13 mouse cellular contexts compared by ENCODE assay signal in the genomic region with DNA sequence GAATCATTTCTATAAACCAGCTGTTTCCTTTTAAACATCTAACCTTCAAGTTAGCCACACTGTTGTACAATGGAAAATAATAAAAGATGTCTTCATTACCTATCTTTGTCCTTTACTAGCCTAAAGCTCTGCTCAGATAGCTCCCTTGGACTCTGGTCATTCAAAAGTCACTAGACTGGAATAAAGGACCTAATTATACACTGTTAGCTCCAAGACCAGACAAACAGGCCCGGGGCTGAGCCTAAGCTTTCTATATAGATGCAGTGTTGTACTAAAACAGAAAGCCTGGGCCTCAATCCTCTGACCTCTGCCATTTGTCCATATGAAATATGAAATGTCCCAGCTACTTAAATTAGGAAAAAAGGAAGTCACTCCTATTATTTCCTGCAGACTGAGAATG.
"Had no signal": no experiment of that assay in that cellular context is flagged by ENCODE, and none has a peak within 500 bp of the region (broad histone marks: within the 10 kb centered on the region; RNA-seq: fewer than 3 reads in every experiment).

No protein-coding gene starts in this region.

- H3K9me3 ChIP-seq: liver, embryonic 13.5 days; midbrain, embryonic 13.5 days; stomach, embryonic 15.5 days had no signal

- H3K4me3 ChIP-seq: layer of hippocampus, adult 2 months; liver, embryonic 13.5 days; midbrain, embryonic 13.5 days; stomach, embryonic 15.5 days had no signal

- H3K27ac ChIP-seq: layer of hippocampus, adult 2 months; liver, embryonic 13.5 days; macrophage; midbrain, embryonic 13.5 days; stomach, embryonic 15.5 days had no signal

- H3K4me2 ChIP-seq: liver, embryonic 13.5 days; midbrain, embryonic 13.5 days; stomach, embryonic 15.5 days had no signal

- H3K27me3 ChIP-seq: liver, embryonic 13.5 days; midbrain, embryonic 13.5 days; stomach, embryonic 15.5 days had no signal

- H3K4me1 ChIP-seq: stomach, embryonic 15.5 days had no signal

- DNase-seq: kidney, adult 11 months; kidney, adult 9 months; kidney, postnatal 25 days; layer of hippocampus, adult 9-11 months; liver, embryonic 13.5 days; lung, adult 2 months; right cerebral cortex, postnatal 25 days; spleen, adult 18-20 months; thymus, postnatal 25 days had no signal

- ATAC-seq: midbrain, embryonic 13.5 days had no signal

- H3K9ac ChIP-seq: liver, embryonic 13.5 days; midbrain, embryonic 13.5 days; stomach, embryonic 15.5 days had no signal
